Comparison of ENCODE assay signal across 14 mouse cellular contexts in genomic region chr4:64961796-64962195, GRCm38 (mm10).
"Had no signal": no experiment of that assay in that cellular context is flagged by ENCODE, and none has a peak within 500 bp of the region (broad histone marks: within the 10 kb centered on the region; RNA-seq: fewer than 3 reads in every experiment).

No protein-coding gene starts in this region.

- H3K9ac ChIP-seq: hindbrain, embryonic 15.5 days; kidney, embryonic 15.5 days; liver, embryonic 13.5 days had no signal

- H3K4me3 ChIP-seq: hindbrain, embryonic 15.5 days; kidney, embryonic 15.5 days; layer of hippocampus, adult 2 months; liver, embryonic 13.5 days; megakaryocyte, embryonic 14.5 days had no signal

- H3K4me1 ChIP-seq: hindbrain, embryonic 15.5 days; kidney, embryonic 15.5 days; liver, embryonic 13.5 days; megakaryocyte, embryonic 14.5 days had no signal

- H3K9me3 ChIP-seq: hindbrain, embryonic 15.5 days; kidney, embryonic 15.5 days; liver, embryonic 13.5 days; megakaryocyte, embryonic 14.5 days had no signal

- H3K27ac ChIP-seq: hindbrain, embryonic 15.5 days; kidney, embryonic 15.5 days; layer of hippocampus, adult 2 months; liver, embryonic 13.5 days had no signal

- H3K4me2 ChIP-seq: hindbrain, embryonic 15.5 days; kidney, embryonic 15.5 days; liver, embryonic 13.5 days; midbrain, embryonic 11.5 days had no signal

- DNase-seq: kidney, adult 2 months; kidney, postnatal 25 days; layer of hippocampus, adult 9-11 months; liver, embryonic 13.5 days; lung, postnatal 10 days; midbrain, embryonic 14.5 days; thymus, adult 2 months; thymus, postnatal 14 days; thymus, postnatal 4 days had no signal

- H3K27me3 ChIP-seq: hindbrain, embryonic 15.5 days; kidney, embryonic 15.5 days; liver, embryonic 13.5 days; megakaryocyte, embryonic 14.5 days had no signal

- H3K36me3 ChIP-seq: hindbrain, embryonic 15.5 days; kidney, embryonic 15.5 days; liver, embryonic 13.5 days had no signal
